Mouse (Mus musculus): ENCODE measurements around the gene Swap70. TPM values are rescaled to one million over a fixed set of nuclear protein-coding genes. Genes with fewer than 3 reads are reported as not detected.

The Swap70 gene
- 100 to 1,000 TPM in 1 of 2 experiments, 10 to 100 TPM in 1; 66.4 to 101 TPM for polyA plus RNA-seq (2017; shearing (Covaris generic))

DNA sequence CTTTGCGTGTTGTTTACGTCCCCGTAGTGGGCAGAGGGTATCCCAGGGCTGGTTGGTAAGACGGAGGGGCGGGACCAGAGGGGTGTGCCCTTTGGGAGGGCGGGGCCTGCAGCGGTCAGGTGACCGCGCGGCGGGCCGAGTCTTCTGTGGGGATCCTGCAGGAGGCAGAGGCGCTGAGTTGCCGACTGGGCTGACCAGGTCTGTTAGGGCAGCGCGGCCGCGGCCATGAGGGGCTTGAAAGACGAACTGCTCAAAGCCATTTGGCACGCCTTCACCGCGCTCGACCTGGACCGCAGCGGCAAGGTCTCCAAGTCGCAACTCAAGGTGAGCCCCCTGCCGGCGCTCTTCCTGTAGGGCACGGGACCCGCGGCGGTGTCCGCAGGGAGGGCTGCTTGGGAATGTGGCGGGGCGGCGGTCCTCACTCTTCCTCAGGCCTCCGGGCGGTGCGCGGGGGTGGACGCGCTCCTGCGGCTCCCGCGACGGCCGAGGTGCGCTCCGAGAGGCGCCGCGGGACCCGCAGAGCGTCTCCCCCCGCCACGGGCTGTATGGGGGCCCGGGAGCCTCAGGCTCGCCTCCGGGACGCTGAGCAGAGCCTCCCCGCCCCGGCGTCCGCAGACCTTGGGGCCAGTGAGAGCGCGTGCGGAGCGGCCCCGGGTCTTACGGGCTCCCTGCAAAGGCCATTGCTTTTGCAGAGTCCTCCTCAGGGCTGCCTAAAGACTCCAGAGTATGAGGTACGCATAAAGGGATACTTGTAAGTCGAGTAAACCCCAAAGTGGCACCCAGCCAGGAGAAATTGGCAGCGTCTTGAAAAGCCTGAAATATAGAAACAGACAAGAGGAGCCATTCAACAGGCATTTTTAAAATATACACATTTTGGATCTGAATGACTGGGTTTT is at the start of gene Swap70:
Swap70 (plus strand) TSS at position 126 of the 896 bp plus-strand sequence.

Other genes with a start within 250 kb of the Swap70 start
- 10 to 100 TPM; 41.2 to 53.1 TPM for gene Tmem41b, start 234.8 kb upstream of the Swap70 start, polyA plus RNA-seq (2017; shearing (Covaris generic))
- gene Ipo7, start 203.4 kb upstream of the Swap70 start, polyA plus RNA-seq (2017; shearing (Covaris generic)), result 10 to 100 TPM; 26.2 to 36.5 TPM
- 10 to 100 TPM; 41.8 to 43.4 TPM for gene Zfp143, start 160.5 kb upstream of the Swap70 start, polyA plus RNA-seq (2017; shearing (Covaris generic))
- 1 to 10 TPM; 5.4 to 6.4 TPM for gene Wee1, start 99.7 kb upstream of the Swap70 start, polyA plus RNA-seq (2017; shearing (Covaris generic))

Measured in inflammation-experienced regulatory T-cells (primary cell).